Mouse (Mus musculus) CD4-positive helper T cell, adult 2 months (primary cell): ENCODE measurements at regions not wholly inside any gene's neighbourhood (a gene's known extent, or its start where the extent isn't known, plus 50 kb on each side); places are given as distances from the start of the nearest gene placed in this dataset.
"Not testable (repeated sequence)": the region's sequence is repeated elsewhere in the genome, so short reads cannot be mapped to it uniquely, and the experiment has no call there.

Experiments used
- DNase-seq: peaks from one replicate; pipeline ENCODE4 v3.0.0-alpha.2; 2012; ENCODE audit warnings: low read depth, missing footprints, low spot score

GRCm38 (mm10) chr7:83392625-83393024 is 192.1 kb upstream of the Tmc3 start:
- no peak for DNase-seq

DNA sequence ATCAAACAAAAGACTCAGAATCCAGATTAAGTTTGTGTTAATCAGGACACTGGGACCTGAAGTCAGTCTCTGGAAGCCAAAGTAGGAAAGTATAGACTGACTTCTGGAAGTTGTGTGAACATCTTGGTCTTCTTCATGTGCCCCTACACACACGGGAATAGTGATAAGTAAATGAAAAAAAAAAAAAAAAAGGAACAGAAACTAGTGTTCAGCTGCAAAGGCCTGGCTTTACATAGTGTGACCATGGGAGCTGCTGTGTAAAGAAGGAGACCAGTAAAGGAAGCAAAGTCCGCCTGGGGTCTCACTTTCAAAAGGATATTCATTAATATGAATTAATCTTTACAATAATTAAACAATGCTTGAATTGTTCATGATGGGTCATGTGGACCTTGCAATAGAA is 190.6 kb upstream of the Tmc3 start:
- no peak for DNase-seq

- DNase-seq, result no peak
Observed at GRCm38 (mm10) chr7:83399668-83400067, 185.1 kb upstream of the Tmc3 start.

- DNase-seq, result no peak
Observed at GRCm38 (mm10) chr7:83401001-83401400, 183.7 kb upstream of the Tmc3 start.

DNA sequence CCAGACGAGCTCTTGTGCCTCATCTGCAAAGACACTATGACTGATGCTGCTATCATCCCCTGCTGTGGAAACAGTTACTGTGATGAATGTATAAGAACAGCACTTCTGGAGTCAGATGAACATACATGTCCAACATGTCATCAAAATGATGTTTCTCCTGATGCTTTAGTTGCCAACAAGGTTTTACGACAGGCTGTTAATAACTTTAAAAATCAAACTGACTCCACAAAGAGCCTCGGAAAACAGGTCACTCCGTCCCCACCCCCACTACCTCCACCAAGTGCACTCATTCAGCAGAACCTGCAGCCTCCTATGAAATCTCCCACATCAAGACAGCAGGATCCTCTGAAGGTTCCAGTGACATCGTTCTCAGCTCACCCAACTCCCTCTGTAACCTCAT is 172.0 kb upstream of the Tmc3 start:
- DNase-seq, result not testable (repeated sequence)

DNA sequence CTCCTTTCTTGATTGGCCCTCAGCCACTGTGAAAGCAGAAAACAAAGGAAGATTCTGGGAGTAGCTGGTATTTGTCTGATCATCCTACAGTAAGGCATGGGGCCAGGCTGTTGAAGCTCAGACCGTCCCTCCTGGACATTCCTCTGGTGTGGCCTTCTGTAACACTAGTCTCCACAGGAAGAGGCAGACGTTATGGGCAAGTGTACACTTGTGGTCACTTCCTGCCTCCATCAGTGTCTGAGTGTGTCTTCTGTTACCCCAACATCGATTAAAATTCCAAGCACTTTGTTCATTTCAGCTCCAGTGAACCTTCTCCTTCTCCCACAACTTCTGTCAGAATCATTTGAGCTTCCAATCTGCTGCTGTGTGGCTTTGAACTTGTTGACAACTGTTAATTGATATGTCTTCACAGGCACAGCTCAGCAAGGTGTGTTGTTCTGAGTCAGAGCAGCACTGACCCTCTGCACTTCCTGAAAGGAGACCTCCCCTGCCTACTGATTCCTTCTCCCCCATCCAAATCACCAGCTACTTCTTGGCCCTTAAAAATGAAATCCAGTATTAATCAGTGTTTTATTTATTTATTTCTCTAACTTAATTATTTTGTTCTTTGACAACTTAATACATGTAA is 154.7 kb upstream of the Tmc3 start:
- DNase-seq, result peak; percentile 4

DNA sequence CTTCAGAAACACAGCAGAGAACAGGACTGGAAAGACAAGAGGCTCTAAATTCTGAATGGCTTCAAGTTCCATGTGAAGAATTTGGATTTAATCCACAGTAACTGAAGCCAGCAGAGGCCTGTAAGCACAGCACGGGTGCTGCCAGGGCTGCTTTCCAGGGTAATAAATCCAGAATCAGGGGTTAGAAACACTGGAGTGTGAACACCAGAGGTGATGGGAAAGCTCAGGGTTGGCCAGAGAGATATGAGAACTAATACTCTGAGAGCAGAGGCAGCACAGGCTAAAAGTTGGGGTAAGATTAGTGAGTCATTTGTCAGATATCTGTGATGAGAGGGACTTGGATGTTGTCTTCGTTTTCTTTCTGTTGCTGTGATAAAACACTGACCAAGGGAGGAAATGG is 153.6 kb upstream of the Tmc3 start:
- no peak for DNase-seq

GRCm38 (mm10) chr7:83432843-83433242 is 151.9 kb upstream of the Tmc3 start:
- no peak for DNase-seq

DNA sequence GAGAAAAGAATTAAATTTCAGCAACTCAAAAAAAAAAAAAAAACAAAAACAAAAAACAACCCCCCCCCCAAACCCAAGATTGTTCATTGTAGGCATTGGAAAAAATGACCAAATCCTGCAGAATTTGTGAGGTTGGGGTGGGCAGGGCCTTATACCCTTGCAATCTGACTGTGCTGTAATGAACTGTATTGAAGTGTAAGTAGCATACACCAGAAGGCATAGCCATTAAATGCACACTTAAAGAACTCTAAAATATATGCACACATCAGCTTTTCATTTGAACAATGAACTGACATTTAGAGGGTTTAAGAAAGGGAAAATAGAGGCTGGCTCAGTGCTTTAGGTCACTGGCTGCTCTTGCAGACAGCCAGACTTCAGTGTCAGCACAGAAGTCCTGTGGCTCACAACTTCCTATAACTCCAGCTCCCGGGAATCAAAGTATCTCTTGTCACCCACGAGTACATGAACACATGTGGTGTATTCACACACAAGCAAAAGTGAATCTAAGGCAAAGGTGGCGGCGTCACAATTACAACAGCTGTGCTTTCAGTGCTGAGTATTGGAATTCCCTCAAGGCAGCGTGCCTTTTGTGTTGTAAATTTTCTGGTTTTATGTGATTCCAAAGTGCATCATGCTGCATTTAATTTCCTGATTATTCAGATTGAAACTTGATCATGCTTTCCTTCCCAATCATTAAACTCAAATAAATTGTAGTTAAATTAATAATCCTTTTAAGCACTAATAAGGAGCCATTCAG is 150.6 kb upstream of the Tmc3 start:
- DNase-seq, result no peak

- no peak for DNase-seq
Observed at GRCm38 (mm10) chr7:83438538-83439393, 146.0 kb upstream of the Tmc3 start.

DNA sequence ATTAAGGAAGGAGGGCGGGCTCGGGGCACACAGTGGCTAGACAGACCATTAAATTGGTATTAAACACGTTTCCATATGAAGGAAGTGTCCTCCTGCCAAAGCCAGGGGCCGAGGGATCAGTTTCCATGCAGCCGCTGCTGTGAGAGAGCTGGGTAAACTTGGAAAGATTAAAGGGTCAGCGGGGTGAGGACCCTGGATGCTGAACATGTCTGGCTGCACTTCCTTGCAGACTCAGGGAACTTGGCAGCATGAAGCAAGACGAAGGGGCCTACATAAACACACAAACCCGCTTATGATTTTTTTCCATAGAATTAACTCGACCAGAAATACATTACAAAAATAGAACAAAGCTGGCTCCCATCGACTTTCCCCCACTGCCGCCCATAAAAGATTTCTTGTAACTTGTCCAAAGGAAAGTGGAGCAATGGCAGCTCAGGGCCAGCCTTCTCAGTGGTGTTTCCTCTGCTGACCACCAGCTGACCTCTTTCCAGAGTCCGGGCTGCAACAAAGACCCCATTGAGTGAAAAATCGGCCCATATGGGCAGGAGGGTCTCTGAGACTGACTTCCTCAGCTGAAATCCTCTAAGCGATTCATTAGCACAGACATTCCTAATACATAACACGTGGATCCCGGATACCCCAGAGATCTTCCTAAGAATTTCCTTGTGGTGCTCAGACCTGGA is 141.0 kb upstream of the Tmc3 start:
- no peak for DNase-seq

DNA sequence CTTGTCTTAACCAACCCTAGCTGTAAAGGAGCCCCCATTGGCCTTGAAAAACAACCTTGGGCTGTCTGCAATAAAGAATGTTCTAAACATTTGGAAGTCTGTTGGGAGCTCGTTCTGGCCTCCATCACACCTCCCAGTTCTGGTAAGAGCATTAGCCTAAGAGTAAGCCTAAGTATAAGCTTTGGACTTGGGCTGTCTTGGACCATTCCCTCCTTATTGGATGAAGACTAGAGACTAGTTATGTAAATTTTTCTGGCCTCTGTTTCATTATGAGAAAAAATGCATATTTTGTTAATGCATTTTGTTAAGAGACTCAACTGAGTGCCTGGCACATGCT is 140.5 kb upstream of the Tmc3 start:
- DNase-seq, result no peak

- DNase-seq, result no peak
Observed at GRCm38 (mm10) chr7:83445181-83445926, 139.4 kb upstream of the Tmc3 start.

DNA sequence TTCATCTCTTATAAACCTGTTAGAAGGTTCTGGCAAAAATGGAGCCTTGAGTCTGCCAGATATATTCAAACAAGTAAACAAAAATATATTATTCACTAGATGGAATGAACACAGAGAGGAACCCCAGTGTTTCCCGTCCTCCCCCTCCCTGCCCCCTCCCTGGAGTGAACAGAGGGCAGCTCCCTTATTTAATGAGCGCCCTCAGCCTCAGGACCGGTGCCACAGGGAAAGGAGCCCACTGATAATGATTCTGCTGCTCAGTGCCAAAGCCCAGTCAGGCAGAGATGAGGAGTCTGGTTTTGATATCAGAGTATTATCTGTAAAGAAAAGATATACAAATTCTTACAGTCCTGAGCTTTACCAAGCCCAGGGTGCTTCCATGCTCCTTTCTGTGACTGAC is 134.4 kb upstream of the Tmc3 start:
- DNase-seq, result no peak

- no peak for DNase-seq
Observed at GRCm38 (mm10) chr7:83452309-83452708, 132.4 kb upstream of the Tmc3 start.

DNA sequence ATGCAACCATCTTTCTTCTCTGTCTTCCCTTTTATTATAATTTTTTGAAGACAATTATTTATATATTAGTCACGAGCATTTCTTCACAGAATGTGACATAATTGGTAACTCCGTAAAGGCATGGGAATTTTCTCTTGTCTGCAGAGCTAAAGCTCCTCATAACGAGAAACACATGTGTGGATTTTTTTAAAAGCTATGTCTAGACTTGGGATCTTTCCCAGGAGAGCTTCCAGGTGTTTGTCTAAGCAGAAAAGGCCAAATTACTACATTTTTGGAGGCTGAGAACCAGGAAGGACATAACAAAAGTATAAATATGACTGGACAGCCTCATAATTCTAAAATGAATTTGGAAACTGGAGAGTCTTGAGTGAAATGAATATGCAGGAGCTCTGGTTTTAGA is 125.2 kb upstream of the Tmc3 start:
- no peak for DNase-seq

DNA sequence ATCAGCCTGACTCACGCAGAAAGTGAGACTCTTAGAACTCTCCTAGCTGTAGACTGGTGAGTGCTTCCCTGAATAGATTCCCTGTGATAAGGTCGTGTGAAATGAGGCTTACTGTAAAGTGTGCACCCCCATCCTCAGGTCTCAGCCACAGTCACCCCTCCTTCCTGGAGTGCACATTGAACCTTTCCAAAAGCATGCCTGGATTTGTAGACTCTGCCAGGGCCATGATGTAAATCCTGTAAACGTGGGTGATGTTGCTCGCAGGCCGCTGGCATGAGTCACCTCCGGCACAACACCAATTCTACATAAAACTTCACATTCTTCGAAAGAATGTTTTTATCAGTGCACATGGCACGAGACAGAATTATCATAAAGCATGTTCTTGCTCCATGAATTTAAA is 117.7 kb upstream of the Tmc3 start:
- no peak for DNase-seq

GRCm38 (mm10) chr7:83469856-83470255 is 114.9 kb upstream of the Tmc3 start:
- DNase-seq, result not testable (repeated sequence)

- DNase-seq, result no peak
Observed at GRCm38 (mm10) chr7:83471111-83471510, 113.6 kb upstream of the Tmc3 start.

GRCm38 (mm10) chr7:83474471-83474870 is 110.3 kb upstream of the Tmc3 start:
- DNase-seq, result no peak

GRCm38 (mm10) chr7:83474986-83475385 is 109.7 kb upstream of the Tmc3 start:
- DNase-seq, result no peak
